Mouse (Mus musculus) lung, embryonic 14.5 days (tissue): Measurements from ENCODE around the gene Atp12a. TPM values are rescaled to one million over a fixed set of nuclear protein-coding genes. Genes with fewer than 3 reads are reported as not detected.

ENCODE experiments used
- ATAC-seq: fragments of 200-750 bp; cut with Nextera tagmentation; 2 replicates; pipeline ENCODE4 v1.8.0; 2017; ENCODE audit warnings: mild to moderate bottlenecking, moderate TSS enrichment, moderate library complexity; ENCODE audit not compliant: insufficient read depth
- DNase-seq: peaks from one replicate; pipeline ENCODE4 v3.0.0-alpha.2; 2015
- H3K27ac ChIP-seq: fragments of 300-500 bp; sonication (generic); 2 replicates; pipeline ENCODE4 v1.5.1; 2014; ENCODE audit warnings: low read depth, mild to moderate bottlenecking, moderate library complexity
- H3K27me3 ChIP-seq: fragments of 300-500 bp; sonication (generic); 2 replicates; pipeline ENCODE4 v1.6.1; 2014; ENCODE audit warnings: low read length, control low read depth; ENCODE audit not compliant: insufficient read depth
- H3K36me3 ChIP-seq: fragments of 300-500 bp; sonication (generic); 2 replicates; pipeline ENCODE4 v1.6.1; 2014; ENCODE audit warnings: control low read depth; ENCODE audit not compliant: insufficient read depth
- H3K4me1 ChIP-seq: fragments of 300-500 bp; sonication (generic); 2 replicates; pipeline ENCODE4 v1.6.1; 2014; ENCODE audit warnings: antibody characterized with exemption, control low read depth; ENCODE audit not compliant: insufficient read depth
- H3K4me2 ChIP-seq: fragments of 300-500 bp; sonication (generic); 2 replicates; pipeline ENCODE4 v1.6.1; 2014; ENCODE audit warnings: mild to moderate bottlenecking
- H3K4me3 ChIP-seq: fragments of 300-500 bp; sonication (generic); 2 replicates; pipeline ENCODE4 v1.5.1; 2014; ENCODE audit warnings: low read depth, low read length
- H3K9ac ChIP-seq: fragments of 300-500 bp; sonication (generic); 2 replicates; pipeline ENCODE4 v1.6.1; 2014
- H3K9me3 ChIP-seq: fragments of 300-500 bp; sonication (generic); 2 replicates; pipeline ENCODE4 v1.6.1; 2016; ENCODE audit warnings: low read depth, low read length, control low read depth
- CTCF ChIP-seq: IDR thresholded peaks from 2 replicates; pipeline ENCODE4 v1.5.1; 2016; ENCODE audit warnings: antibody characterized with exemption, low read depth
- WGBS: fragments of 180-500 bp; shearing (Covaris S2); extraction: QIAGEN DNeasy Blood & Tissue Kit; methylation state at CpG from one replicate; pipeline ENCODE4 v1.1.7; 2014; 5-methylcytosine and 5-hydroxymethylcytosine counted together
- polyA plus RNA-seq: library from polyadenylated mRNA; unstranded; fragments of >200 nt; fragmentation: Nextera tagmentation; extraction: Ambion mirVana; gene quantifications from 2 replicates; pipeline ENCODE4 v1.2.1, GENCODE M21; 2014

Atp12a gene
- polyA plus RNA-seq, 1 experiment from 2014 or later: 1.6 TPM

GRCm38 (mm10) chr14:56398001-56398400 is 33.1 kb downstream of the Atp12a start:
- no peak for ATAC-seq
- Histone ChIP-seq H3K9ac (no peak overlapping the region), H3K4me2 (no peak overlapping the region), H3K9me3 (no peaks in the 10 kb centered on the region), H3K27ac (no peak overlapping the region), H3K36me3 (no peaks in the 10 kb centered on the region), H3K4me3 (no peak overlapping the region), H3K4me1 (peaks cover 6% of the 10 kb centered on the region; the same call in 1 of the 2 replicates), H3K27me3 (no peaks in the 10 kb centered on the region)
- peak; percentile 80 for TF ChIP-seq CTCF
- DNase-seq: peak; percentile 79

DNA sequence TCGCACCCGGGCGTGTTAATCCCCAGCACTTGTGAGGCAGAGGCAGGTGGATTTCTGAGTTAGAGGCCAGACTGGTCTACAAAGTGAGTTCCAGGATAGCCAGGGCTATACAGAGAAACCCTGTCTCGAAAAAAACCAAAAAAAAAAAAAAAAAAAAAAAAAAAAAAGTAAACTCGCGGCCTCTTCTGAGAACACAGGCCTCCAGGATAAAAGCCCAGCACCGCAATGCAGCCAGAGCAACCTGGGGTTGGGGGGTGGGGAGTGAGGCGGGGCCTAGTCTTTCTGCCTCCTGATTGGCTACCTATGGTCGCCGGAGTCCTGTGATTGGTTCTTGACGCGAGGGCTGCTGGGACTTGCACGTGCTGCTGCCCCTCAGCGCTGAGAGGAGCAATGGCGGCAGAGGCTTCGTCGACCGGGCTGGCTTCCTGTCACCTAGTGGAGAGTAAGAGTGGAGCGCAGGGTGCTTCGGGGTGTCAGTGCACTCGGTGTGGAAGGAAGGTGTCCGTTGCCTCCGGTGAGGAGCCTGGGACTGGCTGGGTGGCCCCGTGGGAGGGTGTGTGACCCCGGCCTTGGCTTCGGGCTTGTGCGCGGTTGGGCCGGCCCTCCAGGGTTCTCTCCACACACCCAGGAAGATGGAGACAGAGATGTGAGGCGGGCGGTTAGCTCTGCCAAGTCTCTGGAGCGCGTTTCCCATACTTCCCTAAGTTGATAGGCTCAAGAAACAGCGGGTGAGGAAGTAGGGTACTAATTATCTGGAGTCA is 37.6 kb downstream of the Atp12a start, which contains the start of gene Rnf17:
Rnf17 (plus strand) TSS at position 271 of the 761 bp plus-strand sequence.
- no peak within 1 kb of the TSS for H3K4me3 ChIP-seq
- no peak for DNase-seq

DNA sequence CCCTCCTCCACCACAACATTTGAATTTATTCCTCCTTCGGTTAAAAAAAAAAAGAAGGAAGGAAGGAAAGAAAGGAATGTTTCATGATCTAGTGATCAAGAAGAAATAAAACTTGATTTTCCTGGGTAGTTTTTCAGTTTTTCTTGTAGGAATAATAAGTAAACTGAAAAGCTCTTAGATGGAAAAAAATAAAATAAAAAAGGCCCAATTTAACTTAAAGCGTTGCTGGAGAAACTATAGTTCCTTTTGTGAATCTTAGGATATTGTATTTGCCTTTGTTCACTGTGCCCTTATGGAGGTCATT is 38.2 kb downstream of the Atp12a start:
- no peaks in the 10 kb centered on the region for H3K9me3 ChIP-seq
- no peaks in the 10 kb centered on the region for H3K36me3 ChIP-seq
- H3K9ac ChIP-seq: no peak overlapping the region
- TF ChIP-seq CTCF: no peak
- DNase-seq: no peak
- no peaks in the 10 kb centered on the region for H3K27me3 ChIP-seq
- no peak overlapping the region for H3K4me3 ChIP-seq
- ATAC-seq: no peak
- H3K4me1 ChIP-seq: no peaks in the 10 kb centered on the region
- WGBS: 85% methylated on average over 2 of the region's 2 CpGs
- no peak overlapping the region for H3K4me2 ChIP-seq
- no peak overlapping the region for H3K27ac ChIP-seq

More for the DNA sequence above, 37.6 kb downstream of the Atp12a start, which contains the start of gene Rnf17:
- Histone ChIP-seq H3K9ac (no peak within 1 kb of the TSS), H3K27me3 (no peaks in the 10 kb centered on the region), H3K4me1 (no peaks in the 10 kb centered on the region), H3K36me3 (no peaks in the 10 kb centered on the region), H3K9me3 (no peaks in the 10 kb centered on the region), H3K4me2 (peak within 1 kb of the TSS; percentile 36; the same call in 1 of the 2 replicates), H3K27ac (no peak within 1 kb of the TSS)
- no peak for TF ChIP-seq CTCF
- WGBS: 63% methylated on average over 34 of the region's 34 CpGs
- ATAC-seq: no peak

Other genes with a start within 250 kb of the Atp12a start
- gene Gzme, start 244.4 kb upstream of the Atp12a start, polyA plus RNA-seq: not detected in 2 replicates
- gene Gzmd, start 232.5 kb upstream of the Atp12a start, polyA plus RNA-seq: not detected in 2 replicates
- gene Gzmg, start 205.5 kb upstream of the Atp12a start, polyA plus RNA-seq: not detected in 2 replicates
- gene Gzmn, start 190.5 kb upstream of the Atp12a start, polyA plus RNA-seq: not detected in 2 replicates
- not detected in 2 replicates for gene Gzmf, start 153.7 kb upstream of the Atp12a start, polyA plus RNA-seq
- not detected in 2 replicates for gene Gzmc, start 130.4 kb upstream of the Atp12a start, polyA plus RNA-seq
- gene Gzmb, start 102.8 kb upstream of the Atp12a start, polyA plus RNA-seq: 0.25 and 0.38 TPM in 2 replicates
- 0.84 and 2.5 TPM in 2 replicates for gene Rnf17, start 37.5 kb downstream of the Atp12a start, polyA plus RNA-seq
- 13.5 and 16.3 TPM in 2 replicates for gene Cenpj, start 210.4 kb downstream of the Atp12a start, polyA plus RNA-seq
- gene Parp4, start 210.6 kb downstream of the Atp12a start, polyA plus RNA-seq: 4.0 and 5.9 TPM in 2 replicates